8 mouse cellular contexts compared by ENCODE assay signal in genomic region chr7:44262791-44263643, GRCm38 (mm10). TPM values are rescaled to one million over a fixed set of nuclear protein-coding genes. Genes with fewer than 3 reads are reported as not detected.
A peak's percentile ranks its signal among the peaks of the same experiment; 100 is the strongest.
DNase-seq lines count a peak whose midpoint lies in the region; ATAC-seq and TF ChIP-seq lines count a peak whose summit lies in the region.

No protein-coding gene starts in this region.

- TF ChIP-seq EP300 in MEL (IDR thresholded peaks at IDR 0.05; ENCODE audit: low read depth in 1 of 2, low read length in 2 of 2), result no peak

- no peaks in the 10 kb centered on the region for H3K36me3 ChIP-seq in MEL (ENCODE audit: control insufficient read depth in 1 of 2, insufficient read depth in 2 of 2, low read length in 2 of 2)
- no peaks in the 10 kb centered on the region for H3K36me3 ChIP-seq in forebrain, postnatal 0 days (ENCODE audit: insufficient read depth)

- no peak for TF ChIP-seq POLR2A in MEL (IDR thresholded peaks at IDR 0.05; ENCODE audit: control insufficient read depth in 1 of 2, insufficient read depth in 1 of 2, low read depth in 1 of 2, low read length in 2 of 2, poor library complexity in 1 of 2)
- TF ChIP-seq POLR2A in cerebellum, adult 2 months (IDR thresholded peaks at IDR 0.05; ENCODE audit: borderline replicate concordance, insufficient read depth, low read length), result peak; percentile 5; the same call in 1 of the 2 replicates

- H3K79me2 ChIP-seq in MEL (ENCODE audit: control insufficient read depth, insufficient read depth, low read length, poor library complexity), result no peaks in the 10 kb centered on the region

- 4% methylated on average over 34 of the region's 34 CpGs for WGBS in cerebellum, adult 2 months
- 1% methylated on average over 34 of the region's 34 CpGs for WGBS in forebrain, postnatal 0 days

- H3K9ac ChIP-seq in MEL (ENCODE audit: control insufficient read depth, low read depth, low read length, poor library complexity, severe bottlenecking), result no peak overlapping the region
- peak overlapping the region; percentile 51 for H3K9ac ChIP-seq in forebrain, postnatal 0 days

- H3K4me2 ChIP-seq in forebrain, postnatal 0 days (ENCODE audit: low read depth), result peak overlapping the region; percentile 88

- peak; percentile 81 for ATAC-seq in forebrain, postnatal 0 days
- peak; percentile 90 for ATAC-seq in neutrophil, adult 5-6 weeks (ENCODE audit: extremely low read depth, insufficient number of reproducible peaks, low FRiP score, poor library complexity, severe bottlenecking)

- no peaks in the 10 kb centered on the region for H3K9me3 ChIP-seq in MEL (replicated peaks; ENCODE audit: insufficient read depth, low read length)
- no peaks in the 10 kb centered on the region for H3K9me3 ChIP-seq in forebrain, postnatal 0 days (ENCODE audit: low read length)

- H3K4me3 ChIP-seq in MEL (ENCODE audit: control insufficient read depth in 1 of 2, insufficient read depth in 1 of 2, low read depth in 2 of 2, low read length in 2 of 2), result no peak overlapping the region
- H3K4me3 ChIP-seq in cerebellum, adult 2 months (replicated peaks; ENCODE audit: insufficient read depth, low read depth, low read length), result peak overlapping the region; percentile 61
- H3K4me3 ChIP-seq in forebrain, postnatal 0 days (ENCODE audit: low read depth, low read length), result peak overlapping the region; percentile 40

- no peaks in the 10 kb centered on the region for H3K4me1 ChIP-seq in MEL (ENCODE audit: control insufficient read depth in 1 of 2, insufficient read depth in 2 of 2, low read length in 2 of 2)
- no peaks in the 10 kb centered on the region for H3K4me1 ChIP-seq in cerebellum, adult 2 months (ENCODE audit: control insufficient read depth, insufficient read depth, low read length)
- H3K4me1 ChIP-seq in forebrain, postnatal 0 days (ENCODE audit: insufficient read depth), result no peaks in the 10 kb centered on the region

- H3K27ac ChIP-seq in MEL (ENCODE audit: control insufficient read depth, low read depth, low read length), result no peak overlapping the region
- peak overlapping the region; percentile 55 for H3K27ac ChIP-seq in cerebellum, adult 2 months (ENCODE audit: insufficient read depth, low read length)
- no peak overlapping the region for H3K27ac ChIP-seq in forebrain, postnatal 0 days (ENCODE audit: low read depth, low read length)

- peak; percentile 88 for DNase-seq in MEL (ENCODE audit: low read depth, low spot score)
- DNase-seq in cerebellum, adult 2 months, result peak; percentile 94 to 99
- peak; percentile 99 for DNase-seq in forebrain, postnatal 0 days
- DNase-seq in heart, postnatal 36 days, result peak; percentile 95 to 98
- DNase-seq in layer of hippocampus, adult 18-20 months (ENCODE audit: low spot score in 2 of 2), result peak; percentile 92 to 99
- DNase-seq in lung, adult 18-20 months, result peak; percentile 91 to 94
- DNase-seq in testis, postnatal 14 days (ENCODE audit: low spot score), result peak; percentile 88

- H3K27me3 ChIP-seq in MEL (ENCODE audit: control insufficient read depth in 1 of 2, insufficient read depth in 2 of 2, low read length in 2 of 2), result no peaks in the 10 kb centered on the region
- H3K27me3 ChIP-seq in cerebellum, adult 2 months (ENCODE audit: control insufficient read depth, insufficient read depth, low read length), result no peaks in the 10 kb centered on the region
- H3K27me3 ChIP-seq in forebrain, postnatal 0 days (ENCODE audit: insufficient read depth, low read length), result 0 out of 2 replicates have a peak, but pooled peaks cover 3% of the 10 kb centered on the region

- intact Hi-C loops in heart, postnatal 36 days (cut with DNase I), result loop anchor here (1.0 to 5.0 kb wide), 5 partner anchors 44 to 289 kb away; partner anchors contain the start of genes Clec11a and Nr1h2

- peak; percentile 85 to 95 (median 92) for TF ChIP-seq CTCF in MEL (IDR thresholded peaks at IDR 0.05 in 2 of 3, conservative IDR thresholded peaks at IDR 0.05 in 1 of 3; ENCODE audit: control insufficient read depth in 1 of 3, insufficient read depth in 1 of 3, low read depth in 2 of 3, low read length in 3 of 3, poor library complexity in 1 of 3, severe bottlenecking in 1 of 3)
- TF ChIP-seq CTCF in cerebellum, adult 2 months (IDR thresholded peaks at IDR 0.05; ENCODE audit: borderline replicate concordance, insufficient read depth, low read depth, low read length), result peak; percentile 98
- peak; percentile 98 for TF ChIP-seq CTCF in forebrain, postnatal 0 days (IDR thresholded peaks at IDR 0.05; ENCODE audit: low read depth)

- TF ChIP-seq RAD21 in MEL (IDR thresholded peaks at IDR 0.05; ENCODE audit: low read depth, low read length), result peak; percentile 88

TF ChIP-seq in MEL, 35 proteins besides CTCF, POLR2A, EP300 and RAD21:
- peak; percentile 95 for TF ChIP-seq SMC3 (IDR thresholded peaks at IDR 0.05; ENCODE audit: low read depth, low read length)
- peak; percentile 39; the same call in 1 of the 2 replicates for TF ChIP-seq SIN3A (IDR thresholded peaks at IDR 0.05; ENCODE audit: low read length)
- no peak for TF ChIP-seq MXI1 (IDR thresholded peaks at IDR 0.05; ENCODE audit: low read depth, low read length)
- TF ChIP-seq RCOR1 (IDR thresholded peaks at IDR 0.05; ENCODE audit: low read depth, low read length), result 0 out of 2 replicates have a peak, but pooled peaks have one; percentile 27
- TF ChIP-seq ZC3H11A (IDR thresholded peaks at IDR 0.05; ENCODE audit: low read depth, low read length), result peak; percentile 91

RNA-seq across cellular contexts. Expression of gene Gm15517, which starts 1.8 kb away (rescaled TPM):
- not detected in 2 replicates for total RNA-seq in MEL (2012; rRNA removed)
- not detected for polyA plus RNA-seq in MEL (2012; ENCODE audit: insufficient read depth in 1 of 2, insufficient read length in 2 of 2, low read depth in 1 of 2, low replicate concordance in 2 of 2, missing spikeins in 1 of 2)
- not detected in 2 replicates for polyA plus RNA-seq in cerebellum, adult 2 months (2012; rRNA removed)
- not detected in 2 replicates for total RNA-seq in forebrain, postnatal 0 days (2014; rRNA removed)
- not detected in 2 replicates for polyA plus RNA-seq in forebrain, postnatal 0 days (2015; fragmentation: Nextera tagmentation; extraction: Ambion mirVana)
- not detected for total RNA-seq in heart, postnatal 36 days (2021)
- total RNA-seq in layer of hippocampus, adult 18-20 months (2021), result not detected
- not detected in 2 replicates for total RNA-seq in neutrophil, adult 5-6 weeks (2017)

RNA-seq across cellular contexts. Expression of gene Acp4, which starts 5.8 kb away (rescaled TPM):
- 0.10 and 0.12 TPM in 2 replicates for total RNA-seq in MEL (2012; rRNA removed)
- under 1 TPM in 1 of 2 experiments, not detected in 1; 0.14 TPM for polyA plus RNA-seq in MEL (2012; ENCODE audit: insufficient read depth in 1 of 2, insufficient read length in 2 of 2, low read depth in 1 of 2, low replicate concordance in 2 of 2, missing spikeins in 1 of 2)
- polyA plus RNA-seq in cerebellum, adult 2 months (2012; rRNA removed), result not detected in 2 replicates
- total RNA-seq in forebrain, postnatal 0 days (2014; rRNA removed), result not detected in 2 replicates
- polyA plus RNA-seq in forebrain, postnatal 0 days (2015; fragmentation: Nextera tagmentation; extraction: Ambion mirVana), result 0.12 TPM in 1 of 2 replicates, not detected in the other
- total RNA-seq in heart, postnatal 36 days (2021), result not detected
- not detected for total RNA-seq in layer of hippocampus, adult 18-20 months (2021)
- total RNA-seq in neutrophil, adult 5-6 weeks (2017), result not detected in 2 replicates

RNA-seq across cellular contexts. Expression of gene 2410002F23Rik, which starts 16.5 kb away (rescaled TPM):
- total RNA-seq in MEL (2012; rRNA removed), result 89.1 and 148 TPM in 2 replicates
- 100 to 1,000 TPM; 174 to 841 TPM for polyA plus RNA-seq in MEL (2012; ENCODE audit: insufficient read depth in 1 of 2, insufficient read length in 2 of 2, low read depth in 1 of 2, low replicate concordance in 2 of 2, missing spikeins in 1 of 2)
- 98.8 and 111 TPM in 2 replicates for polyA plus RNA-seq in cerebellum, adult 2 months (2012; rRNA removed)
- 250 and 333 TPM in 2 replicates for total RNA-seq in forebrain, postnatal 0 days (2014; rRNA removed)
- polyA plus RNA-seq in forebrain, postnatal 0 days (2015; fragmentation: Nextera tagmentation; extraction: Ambion mirVana), result 312 and 332 TPM in 2 replicates
- 10 to 100 TPM; 11.2 to 19.7 TPM for total RNA-seq in heart, postnatal 36 days (2021)
- 10 to 100 TPM; 78.3 to 89.3 TPM for total RNA-seq in layer of hippocampus, adult 18-20 months (2021)
- 55.9 and 59.7 TPM in 2 replicates for total RNA-seq in neutrophil, adult 5-6 weeks (2017)

RNA-seq across cellular contexts. Expression of gene 1700028J19Rik, which starts 16.5 kb away (rescaled TPM):
- 0.46 and 0.62 TPM in 2 replicates for total RNA-seq in MEL (2012; rRNA removed)
- 1 to 10 TPM in 1 of 2 experiments, not detected in 1; 1.2 TPM for polyA plus RNA-seq in MEL (2012; ENCODE audit: insufficient read depth in 1 of 2, insufficient read length in 2 of 2, low read depth in 1 of 2, low replicate concordance in 2 of 2, missing spikeins in 1 of 2)
- 2.2 and 2.9 TPM in 2 replicates for polyA plus RNA-seq in cerebellum, adult 2 months (2012; rRNA removed)
- total RNA-seq in forebrain, postnatal 0 days (2014; rRNA removed), result 0.23 and 0.29 TPM in 2 replicates
- 1.6 and 2.3 TPM in 2 replicates for polyA plus RNA-seq in forebrain, postnatal 0 days (2015; fragmentation: Nextera tagmentation; extraction: Ambion mirVana)
- under 1 TPM; 0.58 to 0.70 TPM for total RNA-seq in heart, postnatal 36 days (2021)
- under 1 TPM; 0.62 to 0.84 TPM for total RNA-seq in layer of hippocampus, adult 18-20 months (2021)
- total RNA-seq in neutrophil, adult 5-6 weeks (2017), result 1.4 TPM in 1 of 2 replicates, not detected in the other

RNA-seq across cellular contexts. Expression of gene Gm36864, which starts 27.0 kb away (rescaled TPM):
- not detected in 2 replicates for total RNA-seq in MEL (2012; rRNA removed)
- under 1 TPM in 1 of 2 experiments, not detected in 1; 0.08 TPM for polyA plus RNA-seq in MEL (2012; ENCODE audit: insufficient read depth in 1 of 2, insufficient read length in 2 of 2, low read depth in 1 of 2, low replicate concordance in 2 of 2, missing spikeins in 1 of 2)
- polyA plus RNA-seq in cerebellum, adult 2 months (2012; rRNA removed), result not detected in 2 replicates
- total RNA-seq in forebrain, postnatal 0 days (2014; rRNA removed), result not detected in 2 replicates
- not detected in 2 replicates for polyA plus RNA-seq in forebrain, postnatal 0 days (2015; fragmentation: Nextera tagmentation; extraction: Ambion mirVana)
- not detected for total RNA-seq in heart, postnatal 36 days (2021)
- total RNA-seq in layer of hippocampus, adult 18-20 months (2021), result not detected
- total RNA-seq in neutrophil, adult 5-6 weeks (2017), result not detected in 2 replicates

Comparison
In these comparisons a context has a peak if more than half of its experiments do, and no peak if none do; other contexts are left out.
1. H3K4me3 ChIP-seq: peak in cerebellum, adult 2 months (single experiment) and forebrain, postnatal 0 days (single experiment); none in MEL (0 of 2).
2. Peak in every context shown above with its lines, with median percentiles within 50 percentile points of each other: DNase-seq and CTCF ChIP-seq.